Mouse (Mus musculus) heart, postnatal 0 days (tissue): Measurements from ENCODE around the gene Flywch1.

Experiments
- CTCF ChIP-seq: IDR thresholded peaks from 2 replicates; pipeline ENCODE4 v1.5.1; 2016; ENCODE audit warnings: antibody characterized with exemption, control low read depth, low read depth
- EP300 ChIP-seq: IDR thresholded peaks from 2 replicates; pipeline ENCODE4 v1.6.1; 2016; ENCODE audit warnings: antibody characterized with exemption, low read depth

DNA sequence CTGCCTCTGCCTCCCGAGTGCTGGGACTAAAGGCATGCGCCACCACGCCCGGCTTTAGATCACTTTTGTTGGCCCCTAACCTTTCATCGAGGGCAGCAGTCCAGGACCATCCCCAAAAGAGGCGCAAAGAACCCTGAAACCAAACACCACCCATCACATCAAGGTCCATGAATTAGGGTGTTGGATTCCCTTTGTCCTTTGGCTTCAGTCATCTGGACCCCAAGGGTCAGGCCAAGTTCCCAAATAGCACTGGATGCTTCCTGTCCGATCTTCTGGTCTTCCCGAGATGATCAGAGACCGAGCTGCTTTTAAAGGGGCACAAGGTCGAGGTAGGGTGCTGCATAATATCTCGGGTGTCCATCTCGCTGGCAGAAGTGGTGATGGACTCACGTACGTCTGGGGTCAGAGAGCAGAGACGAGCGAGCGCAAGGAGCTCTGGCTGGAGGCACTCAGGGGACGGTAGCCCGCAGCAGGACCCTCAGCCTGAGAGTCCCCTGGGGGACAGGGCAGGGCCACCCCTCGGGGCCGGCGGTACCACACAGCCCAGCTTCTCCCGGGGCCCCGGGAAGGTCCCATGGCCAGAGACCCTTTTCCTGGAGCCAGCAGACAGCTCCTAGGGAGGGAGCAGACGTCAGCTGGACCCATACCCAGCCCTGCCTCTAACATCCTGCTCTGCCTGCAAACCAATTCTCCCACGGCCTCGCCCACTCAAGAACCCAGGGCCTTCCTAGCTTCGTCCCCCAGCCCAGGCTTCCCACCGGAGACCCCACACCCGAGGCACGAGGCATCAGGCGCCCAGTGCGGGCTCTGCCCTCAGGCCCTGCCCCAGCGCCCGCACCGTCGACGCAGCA is 29.8 kb downstream of the Flywch1 start:
- TF ChIP-seq CTCF: no peak
- no peak for TF ChIP-seq EP300
